Mouse (Mus musculus): ENCODE results near the gene Ffar2.

Ffar2 gene

GRCm38 (mm10) chr7:30820854-30821445, 2.6 kb downstream of the Ffar2 start:
- DNase-seq: peak; percentile 29

DNA sequence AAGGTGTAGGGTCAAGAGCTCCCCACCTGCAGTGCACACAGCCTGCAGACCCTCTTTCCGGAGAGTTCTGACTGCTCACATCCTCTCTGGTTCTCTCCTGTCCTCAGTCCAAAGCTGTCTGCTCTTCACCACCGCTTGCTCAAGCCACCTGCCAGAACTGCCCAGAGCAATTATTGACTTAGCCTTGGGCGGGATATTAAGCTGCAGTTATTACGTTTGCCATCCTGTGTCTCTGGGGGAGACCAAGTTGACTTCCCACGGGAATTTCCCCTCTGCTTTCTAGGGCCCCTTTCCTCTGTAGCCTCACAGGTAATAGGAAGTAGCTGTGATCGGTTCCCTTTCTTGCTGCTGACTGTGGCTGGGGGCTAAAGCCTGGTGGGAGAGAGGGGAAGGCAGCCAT, 3.4 kb downstream of the Ffar2 start:
- no peak for DNase-seq

- no peak for DNase-seq
Measured at GRCm38 (mm10) chr7:30812291-30812807, 11.2 kb downstream of the Ffar2 start.

- no peak for DNase-seq
Measured at GRCm38 (mm10) chr7:30811757-30812290, 11.8 kb downstream of the Ffar2 start.

DNA sequence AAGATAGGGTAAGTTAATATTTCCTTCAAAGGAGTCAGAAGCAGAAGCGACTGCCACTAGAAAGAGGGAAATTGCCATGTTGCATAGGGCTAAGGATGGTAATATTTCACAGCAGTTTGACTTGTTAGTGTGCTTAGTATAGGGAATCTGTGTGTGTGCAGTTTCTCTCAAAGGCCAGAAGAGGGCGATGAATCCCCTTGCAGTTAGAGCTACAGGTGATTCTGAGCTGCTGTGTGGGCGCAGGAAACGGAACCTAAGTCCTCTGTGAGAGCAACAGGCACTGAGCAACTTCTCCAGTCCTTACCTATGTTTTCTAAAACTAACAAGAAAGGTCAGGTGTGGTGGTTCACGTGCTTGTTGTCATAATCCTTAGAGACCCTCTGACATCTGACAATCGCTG, 13.3 kb downstream of the Ffar2 start:
- DNase-seq: no peak

DNA sequence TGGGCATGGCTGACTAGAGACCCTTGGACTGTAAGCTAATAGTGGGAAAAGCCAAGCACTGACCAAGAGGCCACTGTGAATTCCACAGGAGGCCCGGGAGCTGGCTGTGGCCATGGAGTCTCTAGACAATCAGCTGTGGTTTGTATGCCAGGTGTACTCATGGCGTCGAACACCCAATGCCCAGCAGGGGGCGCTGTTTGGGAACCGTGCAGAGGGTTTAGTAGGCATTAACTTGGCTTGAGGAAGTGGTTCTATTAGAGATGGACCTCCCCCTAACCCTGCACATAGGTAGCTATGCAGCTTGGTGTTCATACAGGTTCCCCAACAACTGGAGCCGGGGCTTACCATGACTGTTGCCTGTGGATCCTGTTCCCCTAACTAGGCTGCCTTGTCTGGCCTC, 17.7 kb downstream of the Ffar2 start:
- DNase-seq: peak; percentile 52

- DNase-seq: no peak
Measured at GRCm38 (mm10) chr7:30804026-30804715, 19.4 kb downstream of the Ffar2 start.

DNA sequence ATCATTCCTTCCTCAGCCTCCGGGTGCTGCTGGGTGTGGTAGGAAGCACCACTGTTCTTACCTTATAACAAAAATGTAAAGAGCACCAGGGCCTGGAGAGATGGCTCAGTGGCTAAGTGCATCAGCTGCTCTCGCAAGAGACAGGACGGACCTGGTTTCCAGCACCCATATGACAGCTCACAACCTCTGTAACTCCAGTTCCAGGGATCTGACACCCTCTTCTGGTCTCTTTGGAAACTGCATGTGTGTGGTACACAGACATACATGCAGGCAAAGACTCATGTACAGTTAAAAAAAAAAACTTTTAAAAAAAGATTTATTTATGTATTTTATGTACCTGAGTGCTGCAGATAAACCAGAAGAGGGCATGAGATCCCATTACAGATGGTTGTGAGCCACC, 20.3 kb downstream of the Ffar2 start:
- DNase-seq: no peak

- no peak for DNase-seq
Measured at GRCm38 (mm10) chr7:30800653-30801052, 22.9 kb downstream of the Ffar2 start.

- DNase-seq: no peak
Measured at GRCm38 (mm10) chr7:30796790-30797189, 26.8 kb downstream of the Ffar2 start.

GRCm38 (mm10) chr7:30794921-30795320, 28.7 kb downstream of the Ffar2 start:
- DNase-seq: no peak

DNA sequence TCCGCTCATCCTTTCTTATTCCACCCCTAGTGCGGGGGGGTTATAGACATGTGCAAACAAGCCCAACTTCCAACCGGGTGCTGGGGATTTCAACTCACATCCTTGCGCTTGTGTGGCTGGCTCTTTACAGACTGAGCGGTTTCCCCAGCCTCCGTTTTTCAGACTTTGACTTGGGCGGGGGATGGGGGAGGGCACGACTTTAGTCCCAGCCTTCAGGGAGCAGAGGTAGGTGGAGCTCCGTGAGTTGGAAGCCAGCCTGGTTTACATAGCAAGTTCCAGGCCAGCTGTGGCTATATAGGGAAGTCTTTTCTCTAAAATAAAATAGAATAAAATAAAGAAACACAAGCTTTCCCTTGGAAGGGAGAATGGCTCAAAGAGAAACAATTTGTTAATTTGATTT, 31.7 kb downstream of the Ffar2 start:
- DNase-seq: no peak

DNA sequence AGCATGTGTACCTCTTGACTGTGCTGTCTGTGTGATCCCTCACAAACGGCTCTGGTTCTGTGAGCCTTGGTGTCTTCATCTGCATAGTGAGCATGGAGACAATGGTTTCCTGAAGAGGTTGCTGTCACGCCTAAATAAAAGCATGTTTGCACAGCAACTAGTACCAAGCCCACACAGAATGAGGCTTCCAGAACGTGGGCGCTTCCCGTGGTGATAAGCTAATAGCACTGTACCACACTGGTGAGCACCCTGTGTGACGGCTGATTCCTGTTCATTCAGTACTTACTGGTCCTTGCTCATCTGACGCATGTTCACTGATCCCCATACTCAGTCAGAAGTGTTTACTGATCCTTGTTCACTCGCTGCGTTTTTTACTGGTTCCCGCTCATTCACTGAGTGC, 33.4 kb downstream of the Ffar2 start:
- DNase-seq: no peak

- DNase-seq: no peak
Measured at GRCm38 (mm10) chr7:30787377-30788022, 36.1 kb downstream of the Ffar2 start, which contains the start of gene Krtdap. Gene Krtdap, plus strand, starts transcription at chr7:30787896.

- no peak for DNase-seq
Measured at GRCm38 (mm10) chr7:30785721-30786546, 37.6 kb downstream of the Ffar2 start.

- DNase-seq: no peak
Measured at GRCm38 (mm10) chr7:30785154-30785553, 38.4 kb downstream of the Ffar2 start.

GRCm38 (mm10) chr7:30782658-30783057, 40.9 kb downstream of the Ffar2 start:
- no peak for DNase-seq

GRCm38 (mm10) chr7:30781792-30782191, 41.8 kb downstream of the Ffar2 start:
- peak; percentile 9 for DNase-seq

- DNase-seq: no peak
Measured at GRCm38 (mm10) chr7:30777911-30778310, 45.7 kb downstream of the Ffar2 start.

DNA sequence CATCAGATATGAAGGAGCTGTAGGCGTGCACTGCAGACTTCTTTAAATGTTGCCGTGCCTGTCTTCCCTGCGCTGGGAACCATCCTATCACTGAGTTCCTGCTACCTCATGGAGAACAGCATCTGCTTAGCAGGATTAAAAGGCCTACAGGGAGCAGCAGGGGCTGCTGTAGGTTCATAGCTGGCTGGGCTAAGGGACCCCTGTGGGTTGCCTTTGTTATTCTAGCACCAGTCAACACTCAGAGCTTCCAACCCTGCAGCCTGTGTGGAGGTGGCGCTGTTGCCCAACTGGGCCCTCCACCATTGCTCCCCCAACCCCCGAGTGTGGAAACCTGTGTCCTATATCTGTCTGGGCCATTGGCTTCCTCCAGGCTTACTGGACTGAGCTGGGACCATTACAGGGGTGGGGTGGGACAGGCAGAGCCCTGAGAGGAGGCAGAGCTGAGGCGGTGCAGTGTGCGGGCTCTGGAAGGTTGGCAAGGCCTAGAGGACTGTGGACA, 46.4 kb downstream of the Ffar2 start:
- no peak for DNase-seq

- DNase-seq: no peak
Measured at GRCm38 (mm10) chr7:30776104-30776503, 47.5 kb downstream of the Ffar2 start.

DNA sequence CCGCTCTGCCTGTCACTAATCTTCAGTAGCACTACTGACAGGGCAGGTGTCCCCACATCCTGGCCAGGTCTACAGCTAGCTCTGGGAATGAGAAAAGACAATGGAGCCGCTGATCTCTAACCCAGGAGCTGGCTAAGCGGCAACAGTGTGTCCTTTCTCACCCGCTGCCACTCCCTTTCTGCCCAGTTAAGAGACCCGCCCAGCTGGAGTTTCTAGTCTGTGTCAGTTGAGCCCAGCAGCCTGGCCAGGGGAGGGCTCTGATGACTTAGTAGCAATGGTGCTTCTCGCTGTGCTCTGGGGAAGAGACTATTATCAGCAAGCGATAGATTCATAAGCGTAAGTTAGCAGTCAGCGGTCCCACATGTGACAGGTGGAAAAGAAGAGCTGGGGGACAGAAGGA, 54.3 kb downstream of the Ffar2 start:
- no peak for DNase-seq
